Mouse (Mus musculus) bone marrow, adult 2 months (tissue): ENCODE data around the gene Lrrc29. TPM values are rescaled to one million over a fixed set of nuclear protein-coding genes. Genes with fewer than 3 reads are reported as not detected.

ENCODE experiments used
- H3K27ac ChIP-seq: fragments of 200-500 bp; 2 replicates; pipeline ENCODE4 v1.5.1; 2012; ENCODE audit warnings: low read depth, mild to moderate bottlenecking, control low read depth, inconsistent platforms, low read length; ENCODE audit not compliant: control insufficient read depth, poor library complexity, insufficient read depth
- H3K4me1 ChIP-seq: fragments of 200-500 bp; 2 replicates; pipeline ENCODE4 v1.6.1; 2011; ENCODE audit warnings: low read length; ENCODE audit not compliant: control insufficient read depth, insufficient read depth
- H3K4me3 ChIP-seq: fragments of 200-500 bp; replicated peaks from 2 replicates; pipeline ENCODE3; 2011; ENCODE audit warnings: mild to moderate bottlenecking, low read depth, low read length, control low read depth; ENCODE audit not compliant: control insufficient read depth
- CTCF ChIP-seq: fragments of 200-500 bp; IDR thresholded peaks from 2 replicates; pipeline ENCODE4 v1.5.1; 2011; ENCODE audit warnings: low read length, control low read depth; ENCODE audit not compliant: control insufficient read depth, insufficient read depth
- POLR2A ChIP-seq: fragments of 200-500 bp; IDR thresholded peaks from 2 replicates; pipeline ENCODE4 v1.6.1; 2011; ENCODE audit warnings: low read depth, mild to moderate bottlenecking, control low read depth, low read length, borderline replicate concordance; ENCODE audit not compliant: control insufficient read depth
- WGBS: fragments of 180-500 bp; shearing (Covaris S2); methylation state at CpG from one replicate; pipeline ENCODE4 v1.1.7; 2018; 5-methylcytosine and 5-hydroxymethylcytosine counted together
- polyA plus RNA-seq: library from polyadenylated mRNA; stranded (reverse); fragments of >200 nt; gene quantifications from 2 replicates; pipeline ENCODE4 v1.2.4, GENCODE M21; 2011; ENCODE audit warnings: low replicate concordance; ENCODE audit not compliant: missing spikeins, insufficient read depth, insufficient read length

Gene Lrrc29
- polyA plus RNA-seq, 1 experiment, result 19.9 TPM

DNA sequence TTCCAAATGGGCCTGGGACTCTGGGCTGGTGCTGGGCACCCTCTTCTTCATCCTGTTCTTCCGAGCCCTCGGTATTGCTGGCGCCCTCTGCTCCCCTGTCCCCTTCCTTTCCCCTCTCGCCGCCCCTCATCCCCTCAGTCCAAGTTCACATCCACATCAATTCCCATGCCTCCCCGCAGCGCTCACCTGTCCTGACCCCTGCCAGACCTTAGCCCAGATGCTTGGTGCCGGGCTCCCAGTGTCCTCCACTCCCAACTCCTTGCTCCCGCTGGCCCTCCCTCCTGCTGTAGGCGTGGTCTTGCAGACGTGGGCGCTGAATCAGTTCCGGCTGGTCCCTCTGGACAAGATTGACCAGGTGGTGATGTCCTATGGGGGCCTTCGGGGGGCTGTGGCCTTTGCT, 30.6 kb upstream of the Lrrc29 start:
- no peak overlapping the region for H3K4me3 ChIP-seq
- H3K27ac ChIP-seq, result no peak overlapping the region
- WGBS, result 87% methylated on average over 14 of the region's 14 CpGs
- H3K4me1 ChIP-seq, result peaks cover 5% of the 10 kb centered on the region; the same call in 1 of the 2 replicates
- TF ChIP-seq CTCF (no peak), POLR2A (no peak)

DNA sequence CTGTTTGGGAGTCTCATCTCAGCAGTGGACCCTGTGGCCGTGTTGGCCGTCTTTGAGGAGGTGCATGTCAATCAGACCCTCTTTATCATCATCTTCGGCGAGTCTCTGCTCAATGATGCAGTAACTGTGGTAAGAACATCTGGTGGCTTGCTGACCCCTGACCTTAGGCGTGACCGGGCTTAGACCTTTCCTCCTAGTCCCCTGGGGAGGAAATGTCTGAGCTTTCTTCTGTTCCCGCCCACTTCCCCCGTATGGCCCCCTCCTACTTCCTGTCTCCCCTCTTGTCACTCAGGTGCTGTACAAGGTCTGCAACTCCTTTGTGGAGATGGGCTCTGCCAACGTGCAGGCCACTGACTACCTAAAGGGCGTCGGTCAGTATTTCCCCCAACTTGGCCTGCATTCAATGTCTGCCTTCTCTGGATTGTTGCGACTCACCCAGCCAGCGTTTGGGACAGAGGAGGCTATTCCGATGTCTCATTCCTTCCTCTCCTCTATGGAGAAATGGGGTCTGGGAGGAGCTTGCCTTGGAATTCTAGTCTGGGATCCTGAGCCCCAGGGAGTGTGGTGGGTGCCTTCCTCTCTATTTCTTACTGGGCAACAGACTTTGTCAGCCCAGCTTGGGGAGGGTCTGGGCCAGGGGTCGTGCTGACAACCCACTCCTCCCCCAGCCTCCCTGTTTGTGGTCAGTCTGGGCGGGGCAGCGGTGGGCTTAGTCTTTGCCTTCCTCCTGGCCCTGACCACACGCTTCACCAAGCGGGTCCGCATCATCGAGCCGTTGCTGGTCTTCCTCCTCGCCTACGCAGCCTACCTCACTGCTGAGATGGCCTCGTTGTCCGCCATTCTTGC, 29.3 kb upstream of the Lrrc29 start:
- TF ChIP-seq CTCF (no peak), POLR2A (no peak)
- H3K4me1 ChIP-seq, result peaks cover 5% of the 10 kb centered on the region; the same call in 1 of the 2 replicates
- no peak overlapping the region for H3K4me3 ChIP-seq
- 62% methylated on average over 26 of the region's 26 CpGs for WGBS
- H3K27ac ChIP-seq, result no peak overlapping the region

- peaks cover 5% of the 10 kb centered on the region; the same call in 1 of the 2 replicates for H3K4me1 ChIP-seq
- H3K4me3 ChIP-seq, result no peak overlapping the region
- TF ChIP-seq CTCF (no peak), POLR2A (no peak)
- H3K27ac ChIP-seq, result 0 out of 2 replicates have a peak overlapping the region, but pooled peaks have one; percentile 19
- WGBS, result 90% methylated on average over 4 of the region's 4 CpGs
Measured at GRCm38 (mm10) chr8:105354549-105354948, 28.5 kb upstream of the Lrrc29 start.

- 83% methylated on average over 8 of the region's 8 CpGs for WGBS
- H3K4me3 ChIP-seq, result no peak overlapping the region
- TF ChIP-seq CTCF (no peak), POLR2A (no peak)
- H3K4me1 ChIP-seq, result peaks cover 5% of the 10 kb centered on the region; the same call in 1 of the 2 replicates
- H3K27ac ChIP-seq, result no peak overlapping the region
Measured at GRCm38 (mm10) chr8:105353583-105354135, 27.6 kb upstream of the Lrrc29 start.

DNA sequence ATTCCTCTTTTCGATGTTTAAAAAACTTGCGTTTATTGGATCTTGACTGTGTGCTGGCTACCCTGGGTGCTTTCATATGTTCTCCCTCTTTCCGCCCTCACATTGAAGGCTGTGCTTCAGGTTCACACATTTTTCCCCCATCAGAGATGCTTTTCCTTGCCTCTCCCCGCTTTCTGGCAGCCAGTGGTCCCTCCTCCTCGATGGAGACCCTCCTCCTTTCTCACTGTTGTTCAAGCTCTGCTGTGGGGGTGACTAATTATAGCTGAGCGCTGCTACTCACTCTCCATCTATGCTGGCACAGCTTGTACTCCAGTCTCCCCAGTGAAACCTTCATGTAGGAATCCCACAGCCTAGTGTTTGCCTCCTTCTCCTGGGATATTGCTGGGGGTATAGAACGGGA, 24.1 kb upstream of the Lrrc29 start:
- Histone ChIP-seq H3K27ac (no peak overlapping the region), H3K4me1 (peaks cover 2% of the 10 kb centered on the region; the same call in 1 of the 2 replicates), H3K4me3 (no peak overlapping the region)
- TF ChIP-seq POLR2A (no peak), CTCF (no peak)
- 71% methylated on average over 7 of the region's 7 CpGs for WGBS

DNA sequence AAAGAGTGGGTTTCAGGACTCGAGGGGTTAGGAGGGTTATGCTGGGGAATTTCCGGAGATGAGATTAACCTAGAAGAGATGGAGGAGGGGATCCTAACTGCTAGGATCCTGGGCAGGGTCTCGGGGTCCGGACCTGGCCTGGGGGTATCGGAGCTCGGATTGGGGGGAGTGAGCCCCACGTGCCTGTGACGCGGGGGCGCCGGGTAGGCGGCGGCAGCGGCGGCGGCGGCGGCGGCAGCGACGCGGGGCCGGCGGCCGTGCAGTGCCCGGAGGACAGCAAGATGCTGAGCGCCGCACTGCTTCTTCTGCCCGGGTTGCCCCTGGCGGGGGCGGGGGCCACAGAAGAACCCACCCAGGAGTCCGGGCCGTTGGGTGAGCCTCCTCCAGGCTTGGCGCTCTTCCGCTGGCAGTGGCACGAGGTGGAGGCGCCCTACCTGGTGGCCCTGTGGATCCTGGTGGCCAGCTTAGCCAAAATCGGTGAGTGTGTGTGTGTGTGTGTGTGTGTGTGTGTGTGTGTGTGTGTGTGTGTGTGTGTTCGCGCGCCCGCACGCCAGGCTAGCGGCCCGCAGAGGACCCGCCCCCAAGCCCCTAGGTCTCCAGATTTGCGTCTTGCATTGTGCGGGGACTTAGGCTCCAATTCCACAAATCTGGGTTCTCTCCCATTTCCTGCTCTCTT, 23.2 kb upstream of the Lrrc29 start:
- 1% methylated on average over 43 of the region's 48 CpGs for WGBS
- no peaks in the 10 kb centered on the region; the same call in 1 of the 2 replicates for H3K4me1 ChIP-seq

DNA sequence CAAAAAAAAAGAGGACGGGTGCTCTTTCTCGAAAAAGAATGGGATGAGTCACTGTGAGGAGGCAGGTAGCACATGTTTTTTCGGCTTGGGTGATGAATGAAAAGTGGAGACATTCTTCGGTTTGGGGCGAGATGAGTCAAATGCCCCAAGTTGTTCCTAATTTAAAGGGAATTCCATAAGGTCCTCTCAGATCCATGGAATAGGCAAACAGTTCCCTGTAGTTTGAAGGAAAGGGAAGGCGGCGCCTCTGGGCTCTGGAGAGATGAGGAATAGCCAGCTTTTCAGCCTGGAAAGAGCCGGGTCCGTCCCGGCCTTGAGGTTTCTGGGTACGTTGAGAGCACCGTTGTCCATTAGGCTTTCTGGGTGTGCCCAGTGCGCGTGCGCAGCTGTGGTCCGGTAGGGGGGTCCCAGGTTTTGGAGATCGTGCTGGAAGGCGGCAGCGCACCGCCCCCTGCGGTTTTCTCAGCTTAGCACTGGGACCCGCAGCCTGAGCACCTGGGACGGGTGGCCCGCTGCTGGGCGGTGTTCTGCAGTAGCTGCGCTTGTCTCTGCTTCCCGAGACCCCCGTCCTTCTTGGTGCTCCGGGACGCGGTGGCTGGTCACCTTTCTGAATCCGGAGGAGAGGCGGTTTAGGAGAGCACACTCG, 22.5 kb upstream of the Lrrc29 start, which contains the start of gene Slc9a5:
Gene Slc9a5 (plus strand): TSS at position 394 of the 646 bp plus-strand sequence.
- Histone ChIP-seq H3K27ac (peak within 1 kb of the TSS; percentile 83), H3K4me3 (peak within 1 kb of the TSS; percentile 91), H3K4me1 (no peaks in the 10 kb centered on the region; the same call in 1 of the 2 replicates)
- TF ChIP-seq CTCF, result no peak
- no peak for TF ChIP-seq POLR2A
- WGBS, result under 1% methylated on average over 34 of the region's 34 CpGs

More for the DNA sequence above, 23.2 kb upstream of the Lrrc29 start:
- H3K27ac ChIP-seq, result no peak overlapping the region
- peak overlapping the region; percentile 46 for H3K4me3 ChIP-seq
- no peak for TF ChIP-seq CTCF
- no peak for TF ChIP-seq POLR2A
